Mouse (Mus musculus): ENCODE results near the gene Foxp1. TPM values are rescaled to one million over a fixed set of nuclear protein-coding genes. Genes with fewer than 3 reads are reported as not detected.

Foxp1 gene
- polyA plus RNA-seq, 1 experiment: 93.7 TPM

- TF ChIP-seq CTCF (IDR thresholded peaks at IDR 0.05; ENCODE audit: control insufficient read depth, insufficient read depth, low read length) (no peak), POLR2A (IDR thresholded peaks at IDR 0.05; ENCODE audit: borderline replicate concordance, control insufficient read depth, low read depth, low read length) (no peak)
- H3K4me3 ChIP-seq (replicated peaks; ENCODE audit: control insufficient read depth, low read depth, low read length): no peak overlapping the region
- WGBS: 82% methylated on average over 3 of the region's 3 CpGs
- no peaks in the 10 kb centered on the region; the same call in 1 of the 2 replicates for H3K4me1 ChIP-seq (ENCODE audit: control insufficient read depth, insufficient read depth, low read length)
- no peak overlapping the region for H3K27ac ChIP-seq (ENCODE audit: control insufficient read depth, insufficient read depth, low read depth, low read length, poor library complexity)
Observed at GRCm38 (mm10) chr6:99500570-99501270, 21.8 kb downstream of the Foxp1 start.

- Histone ChIP-seq H3K27ac (ENCODE audit: control insufficient read depth, insufficient read depth, low read depth, low read length, poor library complexity) (no peak overlapping the region), H3K4me1 (ENCODE audit: control insufficient read depth, insufficient read depth, low read length) (no peaks in the 10 kb centered on the region; the same call in 1 of the 2 replicates), H3K4me3 (replicated peaks; ENCODE audit: control insufficient read depth, low read depth, low read length) (no peak overlapping the region)
- TF ChIP-seq POLR2A (IDR thresholded peaks at IDR 0.05; ENCODE audit: borderline replicate concordance, control insufficient read depth, low read depth, low read length) (no peak), CTCF (IDR thresholded peaks at IDR 0.05; ENCODE audit: control insufficient read depth, insufficient read depth, low read length) (no peak)
- WGBS: 46% methylated on average over 7 of the region's 7 CpGs
Observed at GRCm38 (mm10) chr6:99498082-99498481, 24.4 kb downstream of the Foxp1 start.

GRCm38 (mm10) chr6:99496114-99496513 lies 26.4 kb downstream of the Foxp1 start:
- WGBS: 77% methylated on average over 5 of the region's 5 CpGs
- Histone ChIP-seq H3K4me3 (replicated peaks; ENCODE audit: control insufficient read depth, low read depth, low read length) (no peak overlapping the region), H3K27ac (ENCODE audit: control insufficient read depth, insufficient read depth, low read depth, low read length, poor library complexity) (no peak overlapping the region), H3K4me1 (ENCODE audit: control insufficient read depth, insufficient read depth, low read length) (no peaks in the 10 kb centered on the region; the same call in 1 of the 2 replicates)
- TF ChIP-seq CTCF (IDR thresholded peaks at IDR 0.05; ENCODE audit: control insufficient read depth, insufficient read depth, low read length): no peak
- TF ChIP-seq POLR2A (IDR thresholded peaks at IDR 0.05; ENCODE audit: borderline replicate concordance, control insufficient read depth, low read depth, low read length): no peak

- TF ChIP-seq POLR2A (IDR thresholded peaks at IDR 0.05; ENCODE audit: borderline replicate concordance, control insufficient read depth, low read depth, low read length) (no peak), CTCF (IDR thresholded peaks at IDR 0.05; ENCODE audit: control insufficient read depth, insufficient read depth, low read length) (no peak)
- H3K27ac ChIP-seq (ENCODE audit: control insufficient read depth, insufficient read depth, low read depth, low read length, poor library complexity): no peak overlapping the region
- H3K4me1 ChIP-seq (ENCODE audit: control insufficient read depth, insufficient read depth, low read length): no peaks in the 10 kb centered on the region; the same call in 1 of the 2 replicates
- 58% methylated on average over 3 of the region's 3 CpGs for WGBS
- no peak overlapping the region for H3K4me3 ChIP-seq (replicated peaks; ENCODE audit: control insufficient read depth, low read depth, low read length)
Observed at GRCm38 (mm10) chr6:99492937-99493336, 29.6 kb downstream of the Foxp1 start.

- Histone ChIP-seq H3K4me1 (ENCODE audit: control insufficient read depth, insufficient read depth, low read length) (no peaks in the 10 kb centered on the region; the same call in 1 of the 2 replicates), H3K4me3 (replicated peaks; ENCODE audit: control insufficient read depth, low read depth, low read length) (no peak overlapping the region), H3K27ac (ENCODE audit: control insufficient read depth, insufficient read depth, low read depth, low read length, poor library complexity) (no peak overlapping the region)
- WGBS: 71% methylated on average over 6 of the region's 6 CpGs
- TF ChIP-seq CTCF (IDR thresholded peaks at IDR 0.05; ENCODE audit: control insufficient read depth, insufficient read depth, low read length): no peak
- no peak for TF ChIP-seq POLR2A (IDR thresholded peaks at IDR 0.05; ENCODE audit: borderline replicate concordance, control insufficient read depth, low read depth, low read length)
Observed at GRCm38 (mm10) chr6:99491979-99492544, 30.5 kb downstream of the Foxp1 start.

- 86% methylated on average over 3 of the region's 3 CpGs for WGBS
- Histone ChIP-seq H3K4me3 (replicated peaks; ENCODE audit: control insufficient read depth, low read depth, low read length) (no peak overlapping the region), H3K4me1 (ENCODE audit: control insufficient read depth, insufficient read depth, low read length) (no peaks in the 10 kb centered on the region; the same call in 1 of the 2 replicates), H3K27ac (ENCODE audit: control insufficient read depth, insufficient read depth, low read depth, low read length, poor library complexity) (no peak overlapping the region)
- no peak for TF ChIP-seq POLR2A (IDR thresholded peaks at IDR 0.05; ENCODE audit: borderline replicate concordance, control insufficient read depth, low read depth, low read length)
- no peak for TF ChIP-seq CTCF (IDR thresholded peaks at IDR 0.05; ENCODE audit: control insufficient read depth, insufficient read depth, low read length)
Observed at GRCm38 (mm10) chr6:99491146-99491545, 31.4 kb downstream of the Foxp1 start.

- 36% methylated on average over 8 of the region's 8 CpGs for WGBS
- TF ChIP-seq CTCF (IDR thresholded peaks at IDR 0.05; ENCODE audit: control insufficient read depth, insufficient read depth, low read length) (no peak), POLR2A (IDR thresholded peaks at IDR 0.05; ENCODE audit: borderline replicate concordance, control insufficient read depth, low read depth, low read length) (no peak)
- H3K27ac ChIP-seq (ENCODE audit: control insufficient read depth, insufficient read depth, low read depth, low read length, poor library complexity): peak overlapping the region; percentile 64
- no peak overlapping the region for H3K4me3 ChIP-seq (replicated peaks; ENCODE audit: control insufficient read depth, low read depth, low read length)
- H3K4me1 ChIP-seq (ENCODE audit: control insufficient read depth, insufficient read depth, low read length): no peaks in the 10 kb centered on the region; the same call in 1 of the 2 replicates
Observed at GRCm38 (mm10) chr6:99489900-99490648, 32.4 kb downstream of the Foxp1 start.

- 52% methylated on average over 10 of the region's 10 CpGs for WGBS
Observed at GRCm38 (mm10) chr6:99489423-99489822, 33.1 kb downstream of the Foxp1 start.

More at GRCm38 (mm10) chr6:99489423-99489822, 33.1 kb downstream of the Foxp1 start:
- Histone ChIP-seq H3K4me1 (ENCODE audit: control insufficient read depth, insufficient read depth, low read length) (no peaks in the 10 kb centered on the region; the same call in 1 of the 2 replicates), H3K4me3 (replicated peaks; ENCODE audit: control insufficient read depth, low read depth, low read length) (no peak overlapping the region), H3K27ac (ENCODE audit: control insufficient read depth, insufficient read depth, low read depth, low read length, poor library complexity) (peak overlapping the region; percentile 64)
- no peak for TF ChIP-seq CTCF (IDR thresholded peaks at IDR 0.05; ENCODE audit: control insufficient read depth, insufficient read depth, low read length)
- TF ChIP-seq POLR2A (IDR thresholded peaks at IDR 0.05; ENCODE audit: borderline replicate concordance, control insufficient read depth, low read depth, low read length): no peak

Measured in bone marrow, adult 2 months (tissue).